Mouse (Mus musculus) cerebellum, adult 2 months (tissue): Measurements from ENCODE around the gene Tti1. TPM values are rescaled to one million over a fixed set of nuclear protein-coding genes. Genes with fewer than 3 reads are reported as not detected.

ENCODE experiments used
- DNase-seq, 2 experiments: peaks; one replicate each; pipeline ENCODE4 v3.0.0; 2021
- H3K27ac ChIP-seq: fragments of 200-500 bp; 2 replicates; pipeline ENCODE4 v1.5.1; 2012; ENCODE audit warnings: low read length, control low read depth, inconsistent platforms; ENCODE audit not compliant: insufficient read depth
- H3K27me3 ChIP-seq: fragments of 200-500 bp; 2 replicates; pipeline ENCODE4 v1.6.1; 2012; ENCODE audit warnings: inconsistent platforms, mild to moderate bottlenecking, low read length, moderate library complexity; ENCODE audit not compliant: control insufficient read depth, insufficient read depth
- H3K4me1 ChIP-seq: fragments of 200-500 bp; 2 replicates; pipeline ENCODE4 v1.6.1; 2011; ENCODE audit warnings: low read length; ENCODE audit not compliant: control insufficient read depth, insufficient read depth
- H3K4me3 ChIP-seq: fragments of 200-500 bp; replicated peaks from 2 replicates; pipeline ENCODE3; 2011; ENCODE audit warnings: mild to moderate bottlenecking, low read depth, low read length, control low read depth; ENCODE audit not compliant: insufficient read depth
- CTCF ChIP-seq: fragments of 200-500 bp; IDR thresholded peaks from 2 replicates; pipeline ENCODE4 v1.5.1; 2011; ENCODE audit warnings: low read depth, mild to moderate bottlenecking, control low read depth, low read length, moderate library complexity, borderline replicate concordance; ENCODE audit not compliant: insufficient read depth
- POLR2A ChIP-seq: fragments of 200-500 bp; IDR thresholded peaks from 2 replicates; pipeline ENCODE4 v1.6.1; 2011; ENCODE audit warnings: low read length, control low read depth, borderline replicate concordance; ENCODE audit not compliant: insufficient read depth
- WGBS: fragments of 180-500 bp; shearing (Covaris S2); methylation state at CpG from one replicate; pipeline ENCODE4 v1.1.7; 2018; 5-methylcytosine and 5-hydroxymethylcytosine counted together
- polyA plus RNA-seq: library from polyadenylated mRNA; depleted of rRNA; stranded (reverse); fragments of >200 nt; gene quantifications from 2 replicates; pipeline ENCODE4 v1.2.3, GENCODE M21; 2012

Tti1 gene
- polyA plus RNA-seq, 1 experiment: 19.9 TPM

GRCm38 (mm10) chr2:158037571-158037970 is 9.3 kb upstream of the Tti1 start:
- 98% methylated on average over 1 of the region's 1 CpGs for whole genome bisulfite sequencing
- TF ChIP-seq CTCF (no peak), POLR2A (no peak)
- no peak for DNase-seq
- Histone ChIP-seq H3K27ac (no peak overlapping the region), H3K4me1 (no peaks in the 10 kb centered on the region), H3K27me3 (no peaks in the 10 kb centered on the region), H3K4me3 (no peak overlapping the region)

- 78% methylated on average over 7 of the region's 7 CpGs for WGBS
- no peaks in the 10 kb centered on the region for H3K4me1 ChIP-seq
- TF ChIP-seq CTCF: no peak
- TF ChIP-seq POLR2A: no peak
Observed at GRCm38 (mm10) chr2:158036953-158037352, 8.7 kb upstream of the Tti1 start.

GRCm38 (mm10) chr2:158036408-158036807 is 8.2 kb upstream of the Tti1 start:
- no peak for DNase-seq
- 78% methylated on average over 6 of the region's 6 CpGs for WGBS
- H3K4me1 ChIP-seq: no peaks in the 10 kb centered on the region
- TF ChIP-seq POLR2A: no peak
- TF ChIP-seq CTCF: no peak
- H3K27ac ChIP-seq: no peak overlapping the region
- H3K27me3 ChIP-seq: no peaks in the 10 kb centered on the region
- no peak overlapping the region for H3K4me3 ChIP-seq

More at GRCm38 (mm10) chr2:158036953-158037352, 8.7 kb upstream of the Tti1 start:
- Histone ChIP-seq H3K27ac (no peak overlapping the region), H3K4me3 (no peak overlapping the region), H3K27me3 (no peaks in the 10 kb centered on the region)
- DNase-seq: no peak

- TF ChIP-seq CTCF: no peak
- TF ChIP-seq POLR2A: no peak
- H3K27ac ChIP-seq: no peak overlapping the region
- H3K27me3 ChIP-seq: no peaks in the 10 kb centered on the region
- H3K4me1 ChIP-seq: no peaks in the 10 kb centered on the region; the same call in 1 of the 2 replicates
- WGBS: 91% methylated on average over 2 of the region's 2 CpGs
- DNase-seq: no peak
- H3K4me3 ChIP-seq: no peak overlapping the region
Observed at GRCm38 (mm10) chr2:158035813-158036212, 7.6 kb upstream of the Tti1 start.

GRCm38 (mm10) chr2:158030007-158030406 is 1.8 kb upstream of the Tti1 start:
- peak overlapping the region; percentile 51 for H3K4me3 ChIP-seq
- no peak overlapping the region for H3K27ac ChIP-seq
- H3K4me1 ChIP-seq: peaks cover 3% of the 10 kb centered on the region
- TF ChIP-seq POLR2A (no peak), CTCF (no peak)
- WGBS: 50% methylated on average over 7 of the region's 7 CpGs
- no peaks in the 10 kb centered on the region for H3K27me3 ChIP-seq
- peak in 1 of 2 experiments; percentile 13 for DNase-seq

- Histone ChIP-seq H3K4me3 (peak overlapping the region; percentile 83), H3K27ac (peak overlapping the region; percentile 51; the same call in 1 of the 2 replicates), H3K4me1 (peaks cover 3% of the 10 kb centered on the region), H3K27me3 (no peaks in the 10 kb centered on the region)
- 1% methylated on average over 16 of the region's 16 CpGs for WGBS
- no peak for DNase-seq
- TF ChIP-seq CTCF (no peak), POLR2A (no peak; the same call in 1 of the 2 replicates)
Observed at GRCm38 (mm10) chr2:158027855-158028353, 329 bp downstream of the Tti1 start.

GRCm38 (mm10) chr2:158017330-158017729 is 10.9 kb downstream of the Tti1 start:
- Histone ChIP-seq H3K27ac (no peak overlapping the region), H3K4me3 (no peak overlapping the region), H3K4me1 (no peaks in the 10 kb centered on the region), H3K27me3 (no peaks in the 10 kb centered on the region)
- DNase-seq: no peak
- TF ChIP-seq POLR2A: no peak
- no peak for TF ChIP-seq CTCF
- WGBS: 86% methylated on average over 4 of the region's 4 CpGs

- WGBS: 83% methylated on average over 3 of the region's 3 CpGs
- H3K4me3 ChIP-seq: no peak overlapping the region
- no peak overlapping the region for H3K27ac ChIP-seq
- DNase-seq: no peak
- no peak for TF ChIP-seq POLR2A
- TF ChIP-seq CTCF: no peak
- H3K4me1 ChIP-seq: no peaks in the 10 kb centered on the region
- H3K27me3 ChIP-seq: no peaks in the 10 kb centered on the region
Observed at GRCm38 (mm10) chr2:158012608-158013007, 15.6 kb downstream of the Tti1 start.

GRCm38 (mm10) chr2:158009373-158009772 is 18.9 kb downstream of the Tti1 start:
- H3K27ac ChIP-seq: no peak overlapping the region
- no peak for TF ChIP-seq CTCF
- TF ChIP-seq POLR2A: no peak
- no peaks in the 10 kb centered on the region for H3K27me3 ChIP-seq
- no peaks in the 10 kb centered on the region for H3K4me1 ChIP-seq
- WGBS: 90% methylated on average over 7 of the region's 7 CpGs
- no peak for DNase-seq
- no peak overlapping the region for H3K4me3 ChIP-seq
